Mouse (Mus musculus): ENCODE results near the gene Krtap31-2.

- TF ChIP-seq POLR2A (IDR thresholded peaks at IDR 0.05; ENCODE audit: insufficient read depth, low read length) (no peak), CTCF (IDR thresholded peaks at IDR 0.05; ENCODE audit: low read depth, low read length) (peak; percentile 56)
Measured at GRCm38 (mm10) chr11:99964213-99964612, 28.1 kb downstream of the Krtap31-2 start.

All from ES-Bruce4 (cell line).